Mouse (Mus musculus) limb, embryonic 15.5 days (tissue): ENCODE data around the gene Gm5286. TPM values are rescaled to one million over a fixed set of nuclear protein-coding genes. Genes with fewer than 3 reads are reported as not detected.
"Not testable (repeated sequence)": the region's sequence is repeated elsewhere in the genome, so short reads cannot be mapped to it uniquely, and the experiment has no call there.

Experiments
- ATAC-seq: fragments of 200-750 bp; cut with Nextera tagmentation; 2 replicates; pipeline ENCODE4 v1.8.0; 2017; ENCODE audit warnings: low read depth, moderate TSS enrichment; ENCODE audit not compliant: insufficient number of reproducible peaks, low FRiP score, low TSS enrichment
- H3K27ac ChIP-seq: fragments of 300-500 bp; sonication (generic); 2 replicates; pipeline ENCODE4 v1.5.1; 2015; ENCODE audit warnings: moderate library complexity, mild to moderate bottlenecking, inconsistent platforms
- H3K27me3 ChIP-seq: fragments of 300-500 bp; sonication (generic); 2 replicates; pipeline ENCODE4 v1.6.1; 2015; ENCODE audit warnings: inconsistent platforms
- H3K36me3 ChIP-seq: fragments of 300-500 bp; sonication (generic); 2 replicates; pipeline ENCODE4 v1.6.1; 2015; ENCODE audit warnings: inconsistent platforms
- H3K4me1 ChIP-seq: fragments of 300-500 bp; sonication (generic); 2 replicates; pipeline ENCODE4 v1.6.1; 2015; ENCODE audit warnings: inconsistent platforms
- H3K4me2 ChIP-seq: fragments of 300-500 bp; sonication (generic); 2 replicates; pipeline ENCODE4 v1.6.1; 2015; ENCODE audit warnings: mild to moderate bottlenecking, inconsistent platforms
- H3K4me3 ChIP-seq: fragments of 300-500 bp; sonication (generic); 2 replicates; pipeline ENCODE4 v1.5.1; 2015; ENCODE audit warnings: mild to moderate bottlenecking, inconsistent platforms
- H3K9ac ChIP-seq: fragments of 300-500 bp; sonication (generic); 2 replicates; pipeline ENCODE4 v1.6.1; 2015; ENCODE audit warnings: inconsistent platforms
- H3K9me3 ChIP-seq: fragments of 300-500 bp; sonication (generic); 2 replicates; pipeline ENCODE4 v1.6.1; 2016; ENCODE audit warnings: inconsistent platforms
- WGBS: fragments of 180-500 bp; shearing (Covaris S2); methylation state at CpG from one replicate; pipeline ENCODE4 v1.1.7; 2015; 5-methylcytosine and 5-hydroxymethylcytosine counted together
- polyA plus RNA-seq: library from polyadenylated mRNA; unstranded; fragments of >200 nt; fragmentation: Nextera tagmentation; extraction: Ambion mirVana; gene quantifications from 2 replicates; pipeline ENCODE4 v1.2.1, GENCODE M21; 2015

Gm5286 gene
- not detected in 2 replicates for polyA plus RNA-seq

DNA sequence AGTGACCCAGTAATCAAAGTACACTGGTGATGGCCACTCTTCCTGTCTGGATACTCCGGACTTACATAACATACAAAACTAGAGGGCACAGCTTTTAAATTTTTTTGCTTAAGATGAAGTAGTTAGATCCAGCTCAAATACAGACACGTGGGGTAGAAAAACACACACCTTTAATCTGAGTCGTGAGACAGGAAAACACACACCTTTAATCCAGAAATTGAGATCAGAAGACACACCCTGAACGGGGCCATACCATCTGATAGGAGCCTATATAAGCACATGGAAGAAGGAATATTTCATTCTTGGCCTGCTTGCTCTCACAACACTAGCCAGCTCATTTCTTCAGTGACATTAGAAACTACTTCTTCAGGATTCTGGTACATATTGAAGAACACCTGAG lies at the start of gene Gm5286:
TSS of gene Gm5286 (plus strand) at position 301 of the 400 bp plus-strand sequence.
- H3K4me2 ChIP-seq, ATAC-seq, H3K9ac ChIP-seq, H3K4me1 ChIP-seq, H3K27ac ChIP-seq, H3K27me3 ChIP-seq, H3K9me3 ChIP-seq, H3K36me3 ChIP-seq, H3K4me3 ChIP-seq: not testable (repeated sequence)
- 81% methylated on average over 3 of the region's 4 CpGs for WGBS

GRCm38 (mm10) chr3:94167351-94167750 lies 29.2 kb upstream of the Gm5286 start:
- H3K27me3 ChIP-seq, ATAC-seq, H3K9me3 ChIP-seq, H3K4me1 ChIP-seq, H3K4me2 ChIP-seq, H3K4me3 ChIP-seq, H3K36me3 ChIP-seq, H3K9ac ChIP-seq, H3K27ac ChIP-seq: not testable (repeated sequence)

- not testable (repeated sequence) for H3K9ac ChIP-seq, H3K4me3 ChIP-seq, ATAC-seq, H3K27ac ChIP-seq, H3K9me3 ChIP-seq, H3K36me3 ChIP-seq, H3K4me2 ChIP-seq, H3K4me1 ChIP-seq, H3K27me3 ChIP-seq
- 83% methylated on average over 1 of the region's 1 CpGs for WGBS
Observed at GRCm38 (mm10) chr3:94178093-94178492, 18.4 kb upstream of the Gm5286 start, which contains the start of gene Gm10696. Gene Gm10696 (minus strand): TSS chr3:94178193.

Other genes with a start within 250 kb of the Gm5286 start
- not detected in 2 replicates for gene Tdpoz5, start 235.4 kb upstream of the Gm5286 start, polyA plus RNA-seq
- not detected in 2 replicates for gene Gm9125, start 141.8 kb upstream of the Gm5286 start, polyA plus RNA-seq
- gene Gm10697, start 124.1 kb upstream of the Gm5286 start, polyA plus RNA-seq, result not detected in 2 replicates
- not detected in 2 replicates for gene Gm10696, start 18.5 kb upstream of the Gm5286 start, polyA plus RNA-seq
- gene Gm4778, start 67.3 kb downstream of the Gm5286 start, polyA plus RNA-seq, result not detected in 2 replicates
- gene Them4, start 113.4 kb downstream of the Gm5286 start, polyA plus RNA-seq, result 10.6 and 10.8 TPM in 2 replicates
- gene Them5, start 145.4 kb downstream of the Gm5286 start, polyA plus RNA-seq, result 199 and 218 TPM in 2 replicates
- gene C2cd4d, start 165.7 kb downstream of the Gm5286 start, polyA plus RNA-seq, result 1.8 and 2.4 TPM in 2 replicates
- gene Rorc, start 176.1 kb downstream of the Gm5286 start, polyA plus RNA-seq, result 2.3 and 2.9 TPM in 2 replicates
- gene Lingo4, start 201.8 kb downstream of the Gm5286 start, polyA plus RNA-seq, result 0.09 and 0.14 TPM in 2 replicates
- 6.7 and 8.0 TPM in 2 replicates for gene Tdrkh, start 216.6 kb downstream of the Gm5286 start, polyA plus RNA-seq
- 63.2 and 64.0 TPM in 2 replicates for gene Mrpl9, start 246.6 kb downstream of the Gm5286 start, polyA plus RNA-seq
- gene Oaz3, start 247.2 kb downstream of the Gm5286 start, polyA plus RNA-seq, result 0.38 and 0.42 TPM in 2 replicates